Mouse (Mus musculus) olfactory bulb, adult 2 months (tissue): Measurements from ENCODE around the gene Sftpa1. TPM values are rescaled to one million over a fixed set of nuclear protein-coding genes. Genes with fewer than 3 reads are reported as not detected.

Source experiments
- H3K27ac ChIP-seq: fragments of 200-500 bp; 2 replicates; pipeline ENCODE4 v1.5.1; 2012; ENCODE audit warnings: low read depth, low read length; ENCODE audit not compliant: insufficient read depth
- H3K4me1 ChIP-seq: fragments of 200-500 bp; 2 replicates; pipeline ENCODE4 v1.6.1; 2012; ENCODE audit warnings: low read length; ENCODE audit not compliant: control insufficient read depth, insufficient read depth
- H3K4me3 ChIP-seq: fragments of 200-500 bp; 2 replicates; pipeline ENCODE4 v1.5.1; 2012; ENCODE audit warnings: mild to moderate bottlenecking, low read depth, low read length, moderate library complexity; ENCODE audit not compliant: insufficient read depth
- CTCF ChIP-seq: fragments of 200-500 bp; IDR thresholded peaks from 2 replicates; pipeline ENCODE4 v1.5.1; 2012; ENCODE audit warnings: low read depth, mild to moderate bottlenecking, low read length, moderate library complexity; ENCODE audit not compliant: insufficient read depth
- POLR2A ChIP-seq: fragments of 200-500 bp; IDR thresholded peaks from 2 replicates; pipeline ENCODE4 v1.6.1; 2012; ENCODE audit warnings: mild to moderate bottlenecking, low read depth, low read length, moderate library complexity; ENCODE audit not compliant: insufficient read depth
- WGBS: fragments of 180-500 bp; shearing (Covaris S2); methylation state at CpG from one replicate; pipeline ENCODE4 v1.1.7; 2018; 5-methylcytosine and 5-hydroxymethylcytosine counted together
- polyA plus RNA-seq: library from polyadenylated mRNA; stranded (reverse); fragments of >200 nt; gene quantifications from 2 replicates; pipeline ENCODE4 v1.2.4, GENCODE M21; 2012; ENCODE audit warnings: low replicate concordance; ENCODE audit not compliant: missing spikeins, insufficient read depth, insufficient read length

Gene Sftpa1
- not detected in 2 replicates for polyA plus RNA-seq

- Histone ChIP-seq H3K27ac (no peak within 1 kb of the TSS), H3K4me1 (no peaks in the 10 kb centered on the region), H3K4me3 (no peak within 1 kb of the TSS)
- 87% methylated on average over 7 of the region's 7 CpGs for WGBS
- TF ChIP-seq CTCF (no peak), POLR2A (no peak)
Observed at GRCm38 (mm10) chr14:41131540-41131939, at the start of gene Sftpa1. Sftpa1 (plus strand) TSS chr14:41131782.

GRCm38 (mm10) chr14:41082408-41082807 is 49.2 kb upstream of the Sftpa1 start:
- WGBS = 83% methylated on average over 2 of the region's 2 CpGs
- H3K4me1 ChIP-seq = no peaks in the 10 kb centered on the region
- TF ChIP-seq CTCF = no peak
- no peak overlapping the region for H3K4me3 ChIP-seq
- no peak overlapping the region for H3K27ac ChIP-seq

- H3K4me1 ChIP-seq = no peaks in the 10 kb centered on the region
Observed at GRCm38 (mm10) chr14:41087509-41087908, 44.1 kb upstream of the Sftpa1 start.

GRCm38 (mm10) chr14:41090777-41091176 is 40.8 kb upstream of the Sftpa1 start:
- no peaks in the 10 kb centered on the region for H3K4me1 ChIP-seq
- 51% methylated on average over 8 of the region's 8 CpGs for WGBS
- TF ChIP-seq POLR2A = no peak
- no peak for TF ChIP-seq CTCF
- no peak overlapping the region for H3K27ac ChIP-seq
- no peak overlapping the region for H3K4me3 ChIP-seq

More at GRCm38 (mm10) chr14:41087509-41087908, 44.1 kb upstream of the Sftpa1 start:
- TF ChIP-seq POLR2A = no peak
- TF ChIP-seq CTCF = no peak
- H3K27ac ChIP-seq = no peak overlapping the region
- no peak overlapping the region for H3K4me3 ChIP-seq
- 86% methylated on average over 1 of the region's 1 CpGs for WGBS

- 56% methylated on average over 1 of the region's 1 CpGs for WGBS
- TF ChIP-seq CTCF (no peak), POLR2A (no peak)
Observed at GRCm38 (mm10) chr14:41094114-41094513, 37.5 kb upstream of the Sftpa1 start.

GRCm38 (mm10) chr14:41096296-41096860 is 35.2 kb upstream of the Sftpa1 start:
- H3K27ac ChIP-seq = no peak overlapping the region
- H3K4me3 ChIP-seq = no peak overlapping the region
- no peaks in the 10 kb centered on the region for H3K4me1 ChIP-seq
- no peak for TF ChIP-seq CTCF
- no peak for TF ChIP-seq POLR2A
- WGBS = 83% methylated on average over 3 of the region's 3 CpGs

More at GRCm38 (mm10) chr14:41094114-41094513, 37.5 kb upstream of the Sftpa1 start:
- no peak overlapping the region for H3K4me3 ChIP-seq
- no peaks in the 10 kb centered on the region for H3K4me1 ChIP-seq
- no peak overlapping the region for H3K27ac ChIP-seq

- H3K4me1 ChIP-seq = no peaks in the 10 kb centered on the region
- TF ChIP-seq CTCF (no peak), POLR2A (no peak)
- no peak overlapping the region for H3K27ac ChIP-seq
- H3K4me3 ChIP-seq = no peak overlapping the region
- WGBS = 81% methylated on average over 1 of the region's 1 CpGs
Observed at GRCm38 (mm10) chr14:41098726-41099125, 32.9 kb upstream of the Sftpa1 start.

- Histone ChIP-seq H3K27ac (no peak overlapping the region), H3K4me1 (no peaks in the 10 kb centered on the region), H3K4me3 (no peak overlapping the region)
- WGBS = 88% methylated on average over 3 of the region's 3 CpGs
- no peak for TF ChIP-seq POLR2A
- TF ChIP-seq CTCF = no peak
Observed at GRCm38 (mm10) chr14:41100712-41101111, 30.9 kb upstream of the Sftpa1 start.

- 91% methylated on average over 5 of the region's 5 CpGs for WGBS
- Histone ChIP-seq H3K4me3 (no peak overlapping the region), H3K27ac (no peak overlapping the region), H3K4me1 (no peaks in the 10 kb centered on the region)
- TF ChIP-seq POLR2A (no peak), CTCF (no peak)
Observed at GRCm38 (mm10) chr14:41101242-41101641, 30.3 kb upstream of the Sftpa1 start.
